ENCODE assay signal across 8 mouse cellular contexts in the genomic region with DNA sequence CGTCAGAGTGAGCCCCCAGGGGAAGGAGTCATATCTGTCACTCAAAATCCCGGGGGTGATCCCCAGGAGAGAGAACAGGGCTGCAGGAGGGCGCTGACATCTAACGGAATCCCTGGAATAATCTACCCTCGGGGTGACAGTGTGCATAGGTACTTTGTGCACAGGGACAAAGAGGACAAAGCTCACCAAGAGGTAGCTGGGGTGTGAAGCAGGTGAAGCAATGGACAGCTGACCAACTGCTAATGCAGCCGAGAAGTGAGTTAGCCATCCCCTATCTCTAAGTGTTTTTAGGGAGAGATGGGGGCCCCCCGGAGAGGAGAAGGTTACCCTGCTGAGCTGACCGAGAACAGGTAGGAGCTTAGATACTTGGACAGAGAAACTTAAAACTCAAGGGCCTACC. TPM values are rescaled to one million over a fixed set of nuclear protein-coding genes. Genes with fewer than 3 reads are reported as not detected.
DNase-seq lines count a peak whose midpoint lies in the region; ATAC-seq and TF ChIP-seq lines count a peak whose summit lies in the region.

No protein-coding gene starts in this region.

- DNase-seq in heart, adult 2 months: no peak
- no peak for DNase-seq in heart, postnatal 25 days (ENCODE audit: low spot score)
- DNase-seq in liver, embryonic 14.5 days (ENCODE audit: low read depth in 3 of 3, low spot score in 3 of 3): no peak
- DNase-seq in Muller cell, postnatal 12 days (ENCODE audit: inconsistent ontology term): no peak
- DNase-seq in layer of hippocampus, adult 18-20 months (ENCODE audit: low spot score in 2 of 2): no peak

- ATAC-seq in heart, embryonic 16.5 days (replicated peaks; ENCODE audit: extremely low read depth, insufficient read depth, low FRiP score): no peak
- ATAC-seq in liver, embryonic 14.5 days (ENCODE audit: insufficient read depth): peak; percentile 9; the same call in 1 of the 2 replicates
- no peak for ATAC-seq in granulocyte monocyte progenitor cell, adult 5-6 weeks (replicated peaks; ENCODE audit: poor library complexity, severe bottlenecking)

- H3K27me3 ChIP-seq in heart, adult 2 months (ENCODE audit: control insufficient read depth, insufficient read depth, low read length): no peaks in the 10 kb centered on the region
- H3K27me3 ChIP-seq in E14TG2a.4 (ENCODE audit: insufficient read depth, low read length): no peaks in the 10 kb centered on the region
- H3K27me3 ChIP-seq in heart, embryonic 16.5 days (ENCODE audit: control insufficient read depth, insufficient read depth, low read length): no peaks in the 10 kb centered on the region
- H3K27me3 ChIP-seq in liver, embryonic 14.5 days (ENCODE audit: control insufficient read depth, insufficient read depth, low read length): no peaks in the 10 kb centered on the region

- peaks cover 91% of the 10 kb centered on the region for H3K9me3 ChIP-seq in E14TG2a.4 (ENCODE audit: low read length)
- H3K9me3 ChIP-seq in heart, embryonic 16.5 days (replicated peaks; ENCODE audit: control insufficient read depth, low read length): peaks cover 5% of the 10 kb centered on the region
- no peaks in the 10 kb centered on the region for H3K9me3 ChIP-seq in liver, embryonic 14.5 days (ENCODE audit: control insufficient read depth, low read length)

- H3K27ac ChIP-seq in heart, adult 2 months: peak overlapping the region; percentile 89
- peak overlapping the region; percentile 96 for H3K27ac ChIP-seq in heart, embryonic 16.5 days (ENCODE audit: low read length)
- H3K27ac ChIP-seq in liver, embryonic 14.5 days: no peak overlapping the region

- H3K9ac ChIP-seq in heart, adult 2 months (ENCODE audit: low read depth, low read length): peak overlapping the region; percentile 90
- peak overlapping the region; percentile 100 for H3K9ac ChIP-seq in heart, embryonic 16.5 days (ENCODE audit: low read length)
- H3K9ac ChIP-seq in liver, embryonic 14.5 days (replicated peaks): peak overlapping the region; percentile 84

- H3K4me2 ChIP-seq in heart, embryonic 16.5 days (ENCODE audit: low read depth, low read length): peak overlapping the region; percentile 79
- peak overlapping the region; percentile 94 for H3K4me2 ChIP-seq in liver, embryonic 14.5 days (ENCODE audit: low read depth)

- no peaks in the 10 kb centered on the region for H3K79me2 ChIP-seq in heart, adult 2 months (replicated peaks; ENCODE audit: control insufficient read depth, insufficient read depth, low read length)

- TF ChIP-seq EP300 in heart, adult 2 months (IDR thresholded peaks at IDR 0.05; ENCODE audit: insufficient read depth, low read depth, low read length): no peak
- no peak for TF ChIP-seq EP300 in liver, embryonic 14.5 days (IDR thresholded peaks at IDR 0.05; ENCODE audit: low read depth)

- intact Hi-C loops in heart, adult 2 months (cut with DNase I): loop anchor here (5.0 kb wide), 1 partner anchor 267 kb away; a partner anchor contains a TSS
- intact Hi-C loops in heart, postnatal 25 days (cut with DNase I): loop anchor here (1.0 kb wide), 1 partner anchor 23 kb away; no protein-coding TSS in a partner anchor

- H3K4me3 ChIP-seq in heart, adult 2 months: peak overlapping the region; percentile 99
- H3K4me3 ChIP-seq in E14TG2a.4 (replicated peaks; ENCODE audit: low read length): peak overlapping the region; percentile 84
- H3K4me3 ChIP-seq in heart, embryonic 16.5 days (ENCODE audit: low read length): peak overlapping the region; percentile 100
- H3K4me3 ChIP-seq in liver, embryonic 14.5 days (ENCODE audit: insufficient read depth in 1 of 2, low read depth in 2 of 2, low read length in 2 of 2): peak overlapping the region; percentile 68 to 87

- TF ChIP-seq CTCF in heart, adult 2 months (IDR thresholded peaks at IDR 0.05): no peak
- no peak for TF ChIP-seq CTCF in E14TG2a.4 (conservative IDR thresholded peaks at IDR 0.05; ENCODE audit: low read length)
- TF ChIP-seq CTCF in liver, embryonic 14.5 days (IDR thresholded peaks at IDR 0.05; ENCODE audit: low read depth): no peak

- H3K36me3 ChIP-seq in heart, adult 2 months (ENCODE audit: control insufficient read depth, insufficient read depth, low read length): no peaks in the 10 kb centered on the region
- peaks cover 32% of the 10 kb centered on the region for H3K36me3 ChIP-seq in E14TG2a.4 (ENCODE audit: insufficient read depth, low read length)
- H3K36me3 ChIP-seq in heart, embryonic 16.5 days (ENCODE audit: control insufficient read depth, insufficient read depth): peaks cover 38% of the 10 kb centered on the region
- no peaks in the 10 kb centered on the region; the same call in 1 of the 2 replicates for H3K36me3 ChIP-seq in liver, embryonic 14.5 days (replicated peaks; ENCODE audit: control insufficient read depth, insufficient read depth, low read depth)

- WGBS in heart, adult 2 months: 22% methylated on average over 8 of the region's 8 CpGs
- 23% methylated on average over 8 of the region's 8 CpGs for WGBS in heart, embryonic 16.5 days
- 32% methylated on average over 8 of the region's 8 CpGs for WGBS in liver, embryonic 14.5 days (ENCODE audit: insufficient replicate concordance)

- H3K4me1 ChIP-seq in heart, adult 2 months (ENCODE audit: control insufficient read depth, insufficient read depth, low read length): peaks cover 5% of the 10 kb centered on the region
- H3K4me1 ChIP-seq in E14TG2a.4 (replicated peaks; ENCODE audit: low read depth, low read length): no peaks in the 10 kb centered on the region
- H3K4me1 ChIP-seq in heart, embryonic 16.5 days (ENCODE audit: control insufficient read depth, insufficient read depth, low read length): peaks cover 17% of the 10 kb centered on the region
- peaks cover 0 to 6% of the 10 kb centered on the region in 2 experiments; a peak in 1 of 4 replicates for H3K4me1 ChIP-seq in liver, embryonic 14.5 days (replicated peaks; ENCODE audit: control insufficient read depth in 2 of 2, insufficient read depth in 2 of 2, low read length in 1 of 2)

- no peak for TF ChIP-seq POLR2A in heart, adult 2 months (IDR thresholded peaks at IDR 0.05; ENCODE audit: insufficient read depth, low read depth, low read length)

RNA-seq across cellular contexts. Expression of a gene that starts 1.5 kb away (rescaled TPM):
- total RNA-seq in heart, adult 2 months (2021): 10 to 100 TPM; 17.7 to 24.9 TPM
- polyA plus RNA-seq in heart, adult 2 months (2012; rRNA removed): 12.5 and 20.9 TPM in 2 replicates
- total RNA-seq in heart, postnatal 25 days (2021): 10 to 100 TPM; 22.2 to 25.5 TPM
- polyA plus RNA-seq in heart, embryonic 16.5 days (2015; fragmentation: Nextera tagmentation; extraction: Ambion mirVana): 9.6 and 11.2 TPM in 2 replicates
- 1.6 and 1.9 TPM in 2 replicates for polyA plus RNA-seq in liver, embryonic 14.5 days (2012; rRNA removed)
- polyA plus RNA-seq in liver, embryonic 14.5 days (2014; fragmentation: Nextera tagmentation; extraction: Ambion mirVana): 1.4 and 2.2 TPM in 2 replicates
- 12.9 and 18.9 TPM in 2 replicates for total RNA-seq in granulocyte monocyte progenitor cell, adult 5-6 weeks (2014; fragmentation: Nextera tagmentation)
- 8.2 and 12.6 TPM in 2 replicates for total RNA-seq in granulocyte monocyte progenitor cell, adult 5-6 weeks (2017)
- 10 to 100 TPM; 20.1 to 21.6 TPM for total RNA-seq in layer of hippocampus, adult 18-20 months (2021)

RNA-seq across cellular contexts. Expression of a gene that starts 25.5 kb away (rescaled TPM):
- total RNA-seq in heart, adult 2 months (2021): 10 to 100 TPM; 41.0 to 44.8 TPM
- polyA plus RNA-seq in heart, adult 2 months (2012; rRNA removed): 18.2 and 27.3 TPM in 2 replicates
- total RNA-seq in heart, postnatal 25 days (2021): 10 to 100 TPM; 37.8 to 44.8 TPM
- 31.1 and 33.9 TPM in 2 replicates for polyA plus RNA-seq in heart, embryonic 16.5 days (2015; fragmentation: Nextera tagmentation; extraction: Ambion mirVana)
- polyA plus RNA-seq in liver, embryonic 14.5 days (2012; rRNA removed): 10.3 and 14.0 TPM in 2 replicates
- 13.7 and 16.1 TPM in 2 replicates for polyA plus RNA-seq in liver, embryonic 14.5 days (2014; fragmentation: Nextera tagmentation; extraction: Ambion mirVana)
- total RNA-seq in granulocyte monocyte progenitor cell, adult 5-6 weeks (2014; fragmentation: Nextera tagmentation): 25.0 and 48.1 TPM in 2 replicates
- total RNA-seq in granulocyte monocyte progenitor cell, adult 5-6 weeks (2017): 35.3 and 42.8 TPM in 2 replicates
- total RNA-seq in layer of hippocampus, adult 18-20 months (2021): 10 to 100 TPM; 67.4 to 67.9 TPM

RNA-seq across cellular contexts. Expression of a gene that starts 25.7 kb away (rescaled TPM):
- 10 to 100 TPM; 10.4 to 11.7 TPM for total RNA-seq in heart, adult 2 months (2021)
- polyA plus RNA-seq in heart, adult 2 months (2012; rRNA removed): 10.6 and 11.4 TPM in 2 replicates
- total RNA-seq in heart, postnatal 25 days (2021): 10 to 100 TPM; 11.3 to 11.4 TPM
- polyA plus RNA-seq in heart, embryonic 16.5 days (2015; fragmentation: Nextera tagmentation; extraction: Ambion mirVana): 14.0 and 15.8 TPM in 2 replicates
- polyA plus RNA-seq in liver, embryonic 14.5 days (2012; rRNA removed): 4.4 and 5.4 TPM in 2 replicates
- 6.8 and 7.5 TPM in 2 replicates for polyA plus RNA-seq in liver, embryonic 14.5 days (2014; fragmentation: Nextera tagmentation; extraction: Ambion mirVana)
- 0.37 and 0.77 TPM in 2 replicates for total RNA-seq in granulocyte monocyte progenitor cell, adult 5-6 weeks (2014; fragmentation: Nextera tagmentation)
- 1.6 and 3.9 TPM in 2 replicates for total RNA-seq in granulocyte monocyte progenitor cell, adult 5-6 weeks (2017)
- total RNA-seq in layer of hippocampus, adult 18-20 months (2021): 10 to 100 TPM in 1 of 2 experiments, 1 to 10 TPM in 1; 9.5 to 10.4 TPM

RNA-seq across cellular contexts. Expression of a gene that starts 41.0 kb away (rescaled TPM):
- 10 to 100 TPM; 13.9 to 17.5 TPM for total RNA-seq in heart, adult 2 months (2021)
- polyA plus RNA-seq in heart, adult 2 months (2012; rRNA removed): 30.1 and 40.1 TPM in 2 replicates
- total RNA-seq in heart, postnatal 25 days (2021): 10 to 100 TPM; 15.6 to 18.9 TPM
- 33.2 and 36.6 TPM in 2 replicates for polyA plus RNA-seq in heart, embryonic 16.5 days (2015; fragmentation: Nextera tagmentation; extraction: Ambion mirVana)
- 24.9 and 27.3 TPM in 2 replicates for polyA plus RNA-seq in liver, embryonic 14.5 days (2012; rRNA removed)
- polyA plus RNA-seq in liver, embryonic 14.5 days (2014; fragmentation: Nextera tagmentation; extraction: Ambion mirVana): 18.5 and 21.7 TPM in 2 replicates
- 57.0 and 72.0 TPM in 2 replicates for total RNA-seq in granulocyte monocyte progenitor cell, adult 5-6 weeks (2014; fragmentation: Nextera tagmentation)
- 27.4 and 31.7 TPM in 2 replicates for total RNA-seq in granulocyte monocyte progenitor cell, adult 5-6 weeks (2017)
- total RNA-seq in layer of hippocampus, adult 18-20 months (2021): 10 to 100 TPM; 76.7 to 80.5 TPM

RNA-seq across cellular contexts. Expression of a gene that starts 52.9 kb away (rescaled TPM):
- total RNA-seq in heart, adult 2 months (2021): not detected
- not detected in 2 replicates for polyA plus RNA-seq in heart, adult 2 months (2012; rRNA removed)
- total RNA-seq in heart, postnatal 25 days (2021): not detected
- polyA plus RNA-seq in heart, embryonic 16.5 days (2015; fragmentation: Nextera tagmentation; extraction: Ambion mirVana): 3.8 and 3.9 TPM in 2 replicates
- 0.77 and 1.0 TPM in 2 replicates for polyA plus RNA-seq in liver, embryonic 14.5 days (2012; rRNA removed)
- 1.4 and 1.7 TPM in 2 replicates for polyA plus RNA-seq in liver, embryonic 14.5 days (2014; fragmentation: Nextera tagmentation; extraction: Ambion mirVana)
- 8.1 TPM in 1 of 2 replicates, not detected in the other for total RNA-seq in granulocyte monocyte progenitor cell, adult 5-6 weeks (2014; fragmentation: Nextera tagmentation)
- total RNA-seq in granulocyte monocyte progenitor cell, adult 5-6 weeks (2017): 0.99 and 2.9 TPM in 2 replicates
- total RNA-seq in layer of hippocampus, adult 18-20 months (2021): 1 to 10 TPM in 1 of 2 experiments, not detected in 1; 1.6 TPM
